Mouse (Mus musculus) gonadal fat pad, adult 2 months (tissue): ENCODE measurements around the gene Tff3. TPM values are rescaled to one million over a fixed set of nuclear protein-coding genes. Genes with fewer than 3 reads are reported as not detected.

Experiments used
- DNase-seq: peaks from one replicate; pipeline ENCODE4 v3.0.0-alpha.2; 2012; ENCODE audit warnings: low read depth
- polyA plus RNA-seq: library from polyadenylated mRNA; depleted of rRNA; stranded (reverse); fragments of >200 nt; gene quantifications from 2 replicates; pipeline ENCODE4 v1.2.3, GENCODE M21; 2012; rRNA removed

Tff3 gene
- polyA plus RNA-seq, 1 experiment = 0.84 TPM

DNA sequence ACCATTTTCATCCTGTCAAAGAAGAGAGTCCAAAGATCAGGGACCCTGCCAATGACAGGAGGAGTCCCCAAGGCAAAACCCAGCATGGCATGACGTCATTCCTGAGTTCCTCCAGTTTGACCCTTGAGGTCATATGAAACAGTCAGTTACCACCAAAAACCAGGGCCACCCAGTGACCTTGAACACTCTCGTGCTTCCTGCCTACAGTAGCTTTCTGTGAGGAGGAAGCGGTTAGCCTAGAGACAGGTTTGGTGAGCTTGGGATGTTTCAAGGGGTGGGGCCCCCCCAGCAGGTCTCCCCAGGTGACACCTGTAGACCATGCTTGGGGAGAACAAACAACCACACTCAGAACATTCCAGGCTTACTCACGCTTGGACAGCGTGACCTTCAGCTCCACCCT lies 51.9 kb downstream of the Tff3 start:
- DNase-seq = no peak

- no peak for DNase-seq
These were observed 54.0 kb downstream of the Tff3 start for GRCm38 (mm10) chr17:31075471-31075870.

Other genes starting within 250 kb of the Tff3 start
- 0.08 and 0.13 TPM in 2 replicates for gene Glp1r, start 227.8 kb downstream of the Tff3 start, polyA plus RNA-seq
- 0.06 TPM in 1 of 2 replicates, not detected in the other for gene Umodl1, start 175.0 kb downstream of the Tff3 start, polyA plus RNA-seq
- 12.0 and 12.7 TPM in 2 replicates for gene Abcg1, start 72.0 kb downstream of the Tff3 start, polyA plus RNA-seq
- 0.31 TPM in 1 of 2 replicates, not detected in the other for gene Tff2, start 14.6 kb upstream of the Tff3 start, polyA plus RNA-seq
- gene Tff1, start 35.6 kb upstream of the Tff3 start, polyA plus RNA-seq = 0.18 and 0.33 TPM in 2 replicates
- not detected in 2 replicates for gene Tmprss3, start 69.3 kb upstream of the Tff3 start, polyA plus RNA-seq
- 0.16 and 0.27 TPM in 2 replicates for gene Ubash3a, start 78.2 kb upstream of the Tff3 start, polyA plus RNA-seq
- gene Rsph1, start 147.7 kb upstream of the Tff3 start, polyA plus RNA-seq = 2.6 and 6.6 TPM in 2 replicates
- 36.0 and 38.5 TPM in 2 replicates for gene Slc37a1, start 157.1 kb upstream of the Tff3 start, polyA plus RNA-seq